Mouse (Mus musculus) hindbrain, embryonic 15.5 days (tissue): ENCODE results near the gene Ino80b. TPM values are rescaled to one million over a fixed set of nuclear protein-coding genes. Genes with fewer than 3 reads are reported as not detected.

Source experiments
- ATAC-seq: fragments of 200-750 bp; cut with Nextera tagmentation; 2 replicates; pipeline ENCODE4 v1.8.0; 2017; ENCODE audit warnings: low read depth, moderate number of reproducible peaks, moderate TSS enrichment; ENCODE audit not compliant: low FRiP score
- H3K27ac ChIP-seq: fragments of 300-500 bp; sonication (generic); replicated peaks from 2 replicates; pipeline ENCODE4 v1.5.1; 2015; ENCODE audit warnings: mild to moderate bottlenecking, inconsistent platforms
- H3K27me3 ChIP-seq: fragments of 300-500 bp; sonication (generic); 2 replicates; pipeline ENCODE4 v1.6.1; 2015; ENCODE audit warnings: control low read depth, inconsistent platforms
- H3K36me3 ChIP-seq: fragments of 300-500 bp; sonication (generic); 2 replicates; pipeline ENCODE4 v1.6.1; 2015; ENCODE audit warnings: control low read depth, inconsistent platforms
- H3K4me1 ChIP-seq: fragments of 300-500 bp; sonication (generic); replicated peaks from 2 replicates; pipeline ENCODE4 v1.6.1; 2015; ENCODE audit warnings: control low read depth, inconsistent platforms
- H3K4me2 ChIP-seq: fragments of 300-500 bp; sonication (generic); 2 replicates; pipeline ENCODE4 v1.6.1; 2015; ENCODE audit warnings: moderate library complexity, mild to moderate bottlenecking, inconsistent platforms
- H3K4me3 ChIP-seq: fragments of 300-500 bp; sonication (generic); 2 replicates; pipeline ENCODE4 v1.5.1; 2015; ENCODE audit warnings: mild to moderate bottlenecking, inconsistent platforms
- H3K9ac ChIP-seq: fragments of 300-500 bp; sonication (generic); 2 replicates; pipeline ENCODE4 v1.6.1; 2015; ENCODE audit warnings: inconsistent platforms
- H3K9me3 ChIP-seq: fragments of 300-500 bp; sonication (generic); 2 replicates; pipeline ENCODE4 v1.6.1; 2016; ENCODE audit warnings: control low read depth, inconsistent platforms
- WGBS: fragments of 180-500 bp; shearing (Covaris S2); methylation state at CpG from one replicate; pipeline ENCODE4 v1.1.7; 2015; 5-methylcytosine and 5-hydroxymethylcytosine counted together
- polyA plus RNA-seq: library from polyadenylated mRNA; unstranded; fragments of >200 nt; fragmentation: Nextera tagmentation; extraction: Ambion mirVana; gene quantifications from 2 replicates; pipeline ENCODE4 v1.2.1, GENCODE M21; 2015

Gene Ino80b
- polyA plus RNA-seq, 1 experiment from 2014 or later, result 16.3 TPM

GRCm38 (mm10) chr6:83092416-83093127 is 32.7 kb downstream of the Ino80b start:
- Histone ChIP-seq H3K9me3 (no peaks in the 10 kb centered on the region), H3K4me2 (no peak overlapping the region), H3K9ac (no peak overlapping the region), H3K27ac (no peak overlapping the region), H3K4me3 (no peak overlapping the region), H3K36me3 (no peaks in the 10 kb centered on the region), H3K4me1 (peaks cover 5% of the 10 kb centered on the region; the same call in 1 of the 2 replicates), H3K27me3 (peaks cover 34% of the 10 kb centered on the region)
- 51% methylated on average over 6 of the region's 6 CpGs for WGBS
- ATAC-seq, result no peak

GRCm38 (mm10) chr6:83087926-83088260 is 37.3 kb downstream of the Ino80b start:
- Histone ChIP-seq H3K4me1 (peaks cover 12% of the 10 kb centered on the region), H3K9me3 (no peaks in the 10 kb centered on the region), H3K27ac (no peak overlapping the region), H3K27me3 (peaks cover 79% of the 10 kb centered on the region), H3K36me3 (no peaks in the 10 kb centered on the region), H3K4me3 (0 out of 2 replicates have a peak overlapping the region, but pooled peaks have one; percentile 1), H3K9ac (no peak overlapping the region), H3K4me2 (peak overlapping the region; percentile 37)
- ATAC-seq, result no peak
- 2% methylated on average over 9 of the region's 9 CpGs for WGBS

GRCm38 (mm10) chr6:83087205-83087925 is 37.9 kb downstream of the Ino80b start:
- no peak overlapping the region for H3K9ac ChIP-seq
- no peak overlapping the region for H3K27ac ChIP-seq
- ATAC-seq, result no peak
- 1% methylated on average over 47 of the region's 47 CpGs for WGBS
- H3K4me1 ChIP-seq, result peaks cover 12% of the 10 kb centered on the region
- H3K36me3 ChIP-seq, result no peaks in the 10 kb centered on the region
- peak overlapping the region; percentile 37 for H3K4me2 ChIP-seq
- H3K4me3 ChIP-seq, result peak overlapping the region; percentile 1; the same call in 1 of the 2 replicates
- H3K9me3 ChIP-seq, result no peaks in the 10 kb centered on the region
- peaks cover 84% of the 10 kb centered on the region for H3K27me3 ChIP-seq

- H3K27me3 ChIP-seq, result peaks cover 89% of the 10 kb centered on the region
- 0 out of 2 replicates have a peak within 1 kb of the TSS, but pooled peaks have one; percentile 0 for H3K4me3 ChIP-seq
- H3K4me2 ChIP-seq, result peak within 1 kb of the TSS; percentile 37; the same call in 1 of the 2 replicates
- 5% methylated on average over 42 of the region's 42 CpGs for WGBS
- ATAC-seq, result no peak
- no peak within 1 kb of the TSS for H3K9ac ChIP-seq
- no peak within 1 kb of the TSS for H3K27ac ChIP-seq
- H3K4me1 ChIP-seq, result peaks cover 12% of the 10 kb centered on the region
- H3K36me3 ChIP-seq, result peaks cover 6% of the 10 kb centered on the region
- no peaks in the 10 kb centered on the region for H3K9me3 ChIP-seq
Measured at GRCm38 (mm10) chr6:83086121-83087035, 38.9 kb downstream of the Ino80b start, which contains the start of gene Lbx2. TSS of gene Lbx2 (plus strand) at chr6:83086367.

GRCm38 (mm10) chr6:83084477-83084876 is 40.8 kb downstream of the Ino80b start:
- Histone ChIP-seq H3K9me3 (no peaks in the 10 kb centered on the region), H3K4me3 (no peak overlapping the region), H3K27me3 (peaks cover 74% of the 10 kb centered on the region), H3K4me1 (peaks cover 17% of the 10 kb centered on the region), H3K9ac (no peak overlapping the region), H3K36me3 (peaks cover 10% of the 10 kb centered on the region), H3K4me2 (no peak overlapping the region), H3K27ac (no peak overlapping the region)
- 3% methylated on average over 6 of the region's 6 CpGs for WGBS
- ATAC-seq, result no peak

GRCm38 (mm10) chr6:83083497-83083896 is 41.7 kb downstream of the Ino80b start:
- Histone ChIP-seq H3K9ac (no peak overlapping the region), H3K36me3 (peaks cover 10% of the 10 kb centered on the region), H3K4me3 (no peak overlapping the region), H3K27me3 (peaks cover 67% of the 10 kb centered on the region), H3K4me1 (peaks cover 25% of the 10 kb centered on the region), H3K4me2 (no peak overlapping the region), H3K9me3 (no peaks in the 10 kb centered on the region), H3K27ac (no peak overlapping the region)
- 18% methylated on average over 5 of the region's 5 CpGs for WGBS
- ATAC-seq, result no peak

GRCm38 (mm10) chr6:83080210-83080609 is 45.0 kb downstream of the Ino80b start:
- H3K27me3 ChIP-seq, result peaks cover 55% of the 10 kb centered on the region
- ATAC-seq, result no peak
- no peak overlapping the region for H3K4me3 ChIP-seq
- H3K4me1 ChIP-seq, result peaks cover 21% of the 10 kb centered on the region
- H3K9me3 ChIP-seq, result no peaks in the 10 kb centered on the region
- 97% methylated on average over 5 of the region's 5 CpGs for WGBS
- H3K9ac ChIP-seq, result no peak overlapping the region
- H3K36me3 ChIP-seq, result peaks cover 10% of the 10 kb centered on the region
- no peak overlapping the region for H3K4me2 ChIP-seq
- H3K27ac ChIP-seq, result no peak overlapping the region

GRCm38 (mm10) chr6:83078324-83078858 is 46.8 kb downstream of the Ino80b start:
- WGBS, result under 1% methylated on average over 46 of the region's 46 CpGs
- H3K27me3 ChIP-seq, result peaks cover 55% of the 10 kb centered on the region
- H3K4me1 ChIP-seq, result peaks cover 21% of the 10 kb centered on the region
- peak overlapping the region; percentile 95 for H3K4me2 ChIP-seq
- peak overlapping the region; percentile 95 for H3K27ac ChIP-seq
- peaks cover 10% of the 10 kb centered on the region for H3K36me3 ChIP-seq
- no peaks in the 10 kb centered on the region for H3K9me3 ChIP-seq
- H3K4me3 ChIP-seq, result peak overlapping the region; percentile 83
- peak; percentile 94 for ATAC-seq
- H3K9ac ChIP-seq, result peak overlapping the region; percentile 70

- under 1% methylated on average over 54 of the region's 54 CpGs for whole genome bisulfite sequencing
- H3K9ac ChIP-seq, result peak within 1 kb of the TSS; percentile 70
- H3K4me1 ChIP-seq, result peaks cover 21% of the 10 kb centered on the region
- peak; percentile 80 for ATAC-seq
- H3K27ac ChIP-seq, result peak within 1 kb of the TSS; percentile 95
- H3K9me3 ChIP-seq, result no peaks in the 10 kb centered on the region
- H3K4me3 ChIP-seq, result peak within 1 kb of the TSS; percentile 83
- peaks cover 10% of the 10 kb centered on the region for H3K36me3 ChIP-seq
- peak within 1 kb of the TSS; percentile 95 for H3K4me2 ChIP-seq
- peaks cover 53% of the 10 kb centered on the region for H3K27me3 ChIP-seq
Measured at GRCm38 (mm10) chr6:83077630-83078323, 47.5 kb downstream of the Ino80b start, which contains the start of gene Pcgf1. TSS of gene Pcgf1 (plus strand) at chr6:83077869.

- peaks cover 64% of the 10 kb centered on the region for H3K27me3 ChIP-seq
- H3K27ac ChIP-seq, result no peak overlapping the region
- 0 out of 2 replicates have a peak, but pooled peaks cover 1% of the 10 kb centered on the region for H3K36me3 ChIP-seq
- WGBS, result 13% methylated on average over 2 of the region's 2 CpGs
- H3K4me2 ChIP-seq, result no peak overlapping the region
- H3K9ac ChIP-seq, result no peak overlapping the region
- peaks cover 26% of the 10 kb centered on the region for H3K4me1 ChIP-seq
- H3K4me3 ChIP-seq, result no peak overlapping the region
- ATAC-seq, result no peak
- no peaks in the 10 kb centered on the region for H3K9me3 ChIP-seq
Measured at GRCm38 (mm10) chr6:83074979-83075378, 50.3 kb downstream of the Ino80b start.
